Mouse (Mus musculus): ENCODE measurements around the gene H2-D1. TPM values are rescaled to one million over a fixed set of nuclear protein-coding genes. Genes with fewer than 3 reads are reported as not detected.

Gene H2-D1
- polyA plus RNA-seq, 1 experiment from 2014 or later, result 108 TPM

DNA sequence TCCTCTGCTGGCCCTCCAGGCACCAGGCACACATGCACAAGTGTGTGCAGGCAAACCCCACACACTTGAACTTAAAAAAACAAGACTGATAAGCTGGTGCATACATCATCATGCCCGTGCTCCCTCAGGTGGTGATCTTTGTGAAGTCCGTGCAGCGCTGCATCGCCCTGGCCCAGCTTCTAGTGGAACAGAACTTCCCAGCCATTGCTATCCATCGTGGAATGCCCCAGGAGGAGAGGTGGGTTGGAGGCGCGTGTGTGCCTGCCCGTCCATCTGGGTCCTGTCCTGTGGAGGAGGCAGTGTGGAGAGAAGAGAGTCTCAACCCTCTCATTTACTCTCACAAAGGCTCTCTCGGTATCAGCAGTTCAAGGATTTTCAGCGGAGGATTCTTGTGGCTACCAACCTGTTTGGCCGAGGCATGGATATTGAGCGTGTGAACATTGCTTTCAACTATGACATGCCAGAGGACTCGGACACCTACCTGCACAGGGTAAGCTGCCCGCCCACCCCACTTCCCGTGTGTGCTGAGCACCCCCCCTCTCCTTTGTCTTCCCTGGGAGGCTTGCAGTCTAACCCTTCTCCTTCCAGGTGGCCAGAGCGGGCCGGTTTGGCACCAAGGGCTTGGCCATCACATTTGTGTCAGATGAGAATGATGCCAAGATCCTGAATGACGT is 9.8 kb upstream of the H2-D1 start:
- H3K36me3 ChIP-seq (ENCODE audit: control insufficient read depth, insufficient read depth, low read length), result peaks cover 64% of the 10 kb centered on the region
- H3K4me2 ChIP-seq (ENCODE audit: low read length), result no peak overlapping the region
- WGBS, result 79% methylated on average over 18 of the region's 18 CpGs
- ATAC-seq (replicated peaks; ENCODE audit: low FRiP score, low TSS enrichment, low read depth) (no peak), DNase-seq (ENCODE audit: low spot score) (peak; percentile 59)
- H3K27ac ChIP-seq (ENCODE audit: low read depth), result no peak overlapping the region
- no peaks in the 10 kb centered on the region for H3K4me1 ChIP-seq (replicated peaks; ENCODE audit: control insufficient read depth, insufficient read depth, low read length)
- H3K4me3 ChIP-seq (ENCODE audit: low read depth, low read length), result no peak overlapping the region
- H3K9me3 ChIP-seq (ENCODE audit: control insufficient read depth, low read length), result no peaks in the 10 kb centered on the region
- H3K27me3 ChIP-seq (replicated peaks; ENCODE audit: control insufficient read depth, insufficient read depth, low read length), result no peaks in the 10 kb centered on the region
- H3K9ac ChIP-seq (ENCODE audit: low read length), result no peak overlapping the region

DNA sequence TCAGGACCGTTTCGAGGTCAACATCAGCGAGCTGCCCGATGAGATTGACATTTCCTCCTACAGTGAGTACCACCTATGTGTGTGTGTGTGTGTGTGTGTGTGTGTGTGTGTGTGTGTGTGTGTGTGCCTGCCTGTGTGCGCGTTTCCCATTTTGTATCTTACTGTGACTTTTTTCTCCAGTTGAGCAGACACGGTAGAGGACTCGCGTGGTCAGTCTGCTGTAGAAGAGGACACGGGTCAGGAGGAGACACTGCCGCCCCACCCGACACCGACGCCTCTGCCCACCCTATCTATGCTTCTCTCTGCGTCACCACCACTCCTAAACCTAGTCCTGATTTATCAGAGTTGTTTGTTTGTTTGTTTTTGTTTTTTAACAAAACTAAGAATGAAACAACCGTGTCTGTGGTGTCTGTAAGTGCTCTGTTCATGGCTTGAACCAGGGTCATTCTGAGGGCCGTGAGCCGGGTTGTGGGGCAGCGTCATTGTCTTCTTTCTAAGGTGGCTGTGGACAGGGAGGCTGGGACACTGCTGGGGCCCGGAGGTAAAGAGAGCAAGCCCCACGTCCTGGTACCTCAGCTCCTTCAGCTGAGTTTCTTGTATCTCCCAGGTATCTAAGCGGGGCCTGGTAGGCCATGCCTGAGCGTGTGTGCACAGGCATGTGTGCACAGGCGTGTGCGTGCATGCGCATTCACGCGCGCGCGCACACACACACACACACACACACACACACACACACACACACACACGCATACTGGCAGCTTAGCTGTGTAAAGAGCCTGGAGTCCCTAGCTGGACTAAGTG is 9.0 kb upstream of the H2-D1 start:
- WGBS, result 85% methylated on average over 32 of the region's 32 CpGs
- DNase-seq (ENCODE audit: low spot score), result peak; percentile 58
- Histone ChIP-seq H3K9ac (ENCODE audit: low read length) (no peak overlapping the region), H3K4me3 (ENCODE audit: low read depth, low read length) (no peak overlapping the region), H3K27me3 (replicated peaks; ENCODE audit: control insufficient read depth, insufficient read depth, low read length) (no peaks in the 10 kb centered on the region), H3K27ac (ENCODE audit: low read depth) (no peak overlapping the region), H3K4me1 (replicated peaks; ENCODE audit: control insufficient read depth, insufficient read depth, low read length) (no peaks in the 10 kb centered on the region), H3K9me3 (ENCODE audit: control insufficient read depth, low read length) (no peaks in the 10 kb centered on the region), H3K36me3 (ENCODE audit: control insufficient read depth, insufficient read depth, low read length) (peaks cover 57% of the 10 kb centered on the region), H3K4me2 (ENCODE audit: low read length) (no peak overlapping the region)
- ATAC-seq (replicated peaks; ENCODE audit: low FRiP score, low TSS enrichment, low read depth), result no peak

DNA sequence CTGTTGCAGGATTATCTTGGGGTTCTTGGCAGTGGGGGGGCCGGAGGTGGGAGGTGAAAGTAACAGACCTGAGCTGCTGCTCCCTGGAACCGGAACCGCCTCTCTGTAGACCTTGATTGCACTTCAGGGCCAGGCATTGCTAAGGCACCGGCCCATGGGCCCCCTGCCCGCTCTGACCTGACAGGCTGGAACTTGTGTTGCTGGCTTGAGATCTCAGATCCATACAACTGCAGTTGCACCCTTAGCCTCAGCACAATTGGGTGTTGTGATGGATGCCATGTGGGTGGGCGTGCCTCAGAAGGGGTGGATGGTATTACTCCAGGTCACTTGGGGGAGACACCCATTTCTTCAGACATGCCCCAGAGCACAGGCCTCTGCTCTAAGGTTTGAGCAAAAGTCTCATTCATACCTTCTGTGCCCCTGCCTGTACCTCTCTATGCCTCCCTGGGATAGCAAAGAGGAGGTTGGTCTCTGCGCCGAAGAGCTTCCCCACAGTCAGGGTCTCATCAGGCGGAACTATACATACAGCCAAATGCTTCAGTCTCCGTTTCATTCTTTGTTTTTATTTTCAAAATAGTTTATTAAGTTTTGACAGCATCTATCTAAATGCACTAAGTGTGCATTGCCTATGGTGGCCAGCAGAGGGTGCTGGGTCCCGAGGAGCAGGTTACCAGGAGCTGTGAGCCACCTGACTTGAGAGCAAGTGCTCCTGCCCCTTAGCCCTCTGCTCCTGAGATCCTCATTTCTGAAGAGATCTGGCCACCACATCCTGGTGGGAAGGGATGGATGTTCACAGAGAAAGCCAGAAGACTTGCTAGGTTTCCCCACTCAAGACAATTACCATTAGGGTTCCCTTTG is 8.1 kb upstream of the H2-D1 start:
- peak; percentile 34 for ATAC-seq (replicated peaks; ENCODE audit: low FRiP score, low TSS enrichment, low read depth)
- Histone ChIP-seq H3K9ac (ENCODE audit: low read length) (no peak overlapping the region), H3K4me3 (ENCODE audit: low read depth, low read length) (no peak overlapping the region), H3K4me2 (ENCODE audit: low read length) (no peak overlapping the region), H3K36me3 (ENCODE audit: control insufficient read depth, insufficient read depth, low read length) (peaks cover 47% of the 10 kb centered on the region), H3K9me3 (ENCODE audit: control insufficient read depth, low read length) (no peaks in the 10 kb centered on the region), H3K27ac (ENCODE audit: low read depth) (no peak overlapping the region), H3K4me1 (replicated peaks; ENCODE audit: control insufficient read depth, insufficient read depth, low read length) (no peaks in the 10 kb centered on the region), H3K27me3 (replicated peaks; ENCODE audit: control insufficient read depth, insufficient read depth, low read length) (no peaks in the 10 kb centered on the region)
- DNase-seq (ENCODE audit: low spot score), result peak; percentile 79
- 62% methylated on average over 11 of the region's 11 CpGs for WGBS

DNA sequence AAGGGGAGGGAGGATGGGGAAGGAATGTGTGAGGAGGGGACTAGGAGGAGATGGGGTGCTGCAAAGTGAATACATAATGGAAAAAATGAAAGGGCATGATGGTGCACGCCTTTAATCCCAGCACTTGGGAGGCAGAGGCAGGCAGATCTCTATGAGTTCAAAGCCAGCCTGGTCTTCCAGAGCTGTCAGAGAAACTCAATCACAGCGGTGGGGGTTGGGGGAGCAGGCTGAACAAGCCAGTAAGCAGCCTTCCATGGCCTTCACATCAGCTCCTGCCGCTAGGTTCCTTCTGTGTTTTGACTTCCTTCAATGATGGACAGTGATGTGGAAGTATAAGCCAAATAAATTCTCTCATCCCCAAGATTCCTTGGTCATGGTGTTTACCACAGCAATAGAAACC is 7.2 kb upstream of the H2-D1 start:
- H3K27ac ChIP-seq (ENCODE audit: low read depth), result no peak overlapping the region
- WGBS, result 72% methylated on average over 3 of the region's 3 CpGs
- H3K4me1 ChIP-seq (replicated peaks; ENCODE audit: control insufficient read depth, insufficient read depth, low read length), result no peaks in the 10 kb centered on the region
- H3K4me2 ChIP-seq (ENCODE audit: low read length), result no peak overlapping the region
- H3K4me3 ChIP-seq (ENCODE audit: low read depth, low read length), result no peak overlapping the region
- peaks cover 39% of the 10 kb centered on the region for H3K36me3 ChIP-seq (ENCODE audit: control insufficient read depth, insufficient read depth, low read length)
- no peak for ATAC-seq (replicated peaks; ENCODE audit: low FRiP score, low TSS enrichment, low read depth)
- DNase-seq (ENCODE audit: low spot score), result no peak
- no peaks in the 10 kb centered on the region for H3K27me3 ChIP-seq (replicated peaks; ENCODE audit: control insufficient read depth, insufficient read depth, low read length)
- H3K9ac ChIP-seq (ENCODE audit: low read length), result no peak overlapping the region
- no peaks in the 10 kb centered on the region for H3K9me3 ChIP-seq (ENCODE audit: control insufficient read depth, low read length)

- no peaks in the 10 kb centered on the region for H3K4me1 ChIP-seq (replicated peaks; ENCODE audit: control insufficient read depth, insufficient read depth, low read length)
- H3K27me3 ChIP-seq (replicated peaks; ENCODE audit: control insufficient read depth, insufficient read depth, low read length), result no peaks in the 10 kb centered on the region
- no peak for DNase-seq (ENCODE audit: low spot score)
- no peak overlapping the region for H3K27ac ChIP-seq (ENCODE audit: low read depth)
- no peak overlapping the region for H3K4me2 ChIP-seq (ENCODE audit: low read length)
- no peak overlapping the region for H3K9ac ChIP-seq (ENCODE audit: low read length)
- WGBS, result 59% methylated on average over 4 of the region's 4 CpGs
- no peak for ATAC-seq (replicated peaks; ENCODE audit: low FRiP score, low TSS enrichment, low read depth)
- no peaks in the 10 kb centered on the region for H3K9me3 ChIP-seq (ENCODE audit: control insufficient read depth, low read length)
- H3K4me3 ChIP-seq (ENCODE audit: low read depth, low read length), result no peak overlapping the region
- H3K36me3 ChIP-seq (ENCODE audit: control insufficient read depth, insufficient read depth, low read length), result peaks cover 35% of the 10 kb centered on the region
These were observed 6.8 kb upstream of the H2-D1 start for GRCm38 (mm10) chr17:35255704-35256103.

DNA sequence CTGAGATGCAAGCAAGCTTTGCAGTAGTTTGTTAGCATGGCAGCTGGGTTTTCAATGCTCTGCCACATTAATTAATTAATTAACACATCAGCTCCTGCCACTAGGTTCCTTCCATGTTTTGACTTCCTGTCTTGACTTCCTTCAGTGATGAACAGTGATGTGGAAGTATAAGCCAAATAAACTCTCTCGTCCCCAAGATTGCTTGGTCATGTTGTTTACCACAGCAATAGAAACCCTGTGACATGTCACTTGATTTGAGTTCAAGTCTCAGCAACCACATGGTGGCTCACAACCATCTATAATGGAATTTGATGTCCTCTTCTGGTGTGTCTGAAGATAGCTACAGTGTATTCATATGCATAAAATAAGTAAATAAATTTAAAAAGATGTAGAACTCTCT is 5.2 kb upstream of the H2-D1 start:
- H3K4me1 ChIP-seq (replicated peaks; ENCODE audit: control insufficient read depth, insufficient read depth, low read length), result no peaks in the 10 kb centered on the region
- 48% methylated on average over 1 of the region's 1 CpGs for WGBS
- no peak for ATAC-seq (replicated peaks; ENCODE audit: low FRiP score, low TSS enrichment, low read depth)

GRCm38 (mm10) chr17:35257824-35258491 is 4.6 kb upstream of the H2-D1 start:
- DNase-seq (ENCODE audit: low spot score), result peak; percentile 87
- Histone ChIP-seq H3K9ac (ENCODE audit: low read length) (no peak overlapping the region), H3K9me3 (ENCODE audit: control insufficient read depth, low read length) (no peaks in the 10 kb centered on the region), H3K4me1 (replicated peaks; ENCODE audit: control insufficient read depth, insufficient read depth, low read length) (no peaks in the 10 kb centered on the region), H3K4me3 (ENCODE audit: low read depth, low read length) (0 out of 2 replicates have a peak overlapping the region, but pooled peaks have one; percentile 8), H3K27me3 (replicated peaks; ENCODE audit: control insufficient read depth, insufficient read depth, low read length) (peaks cover 13% of the 10 kb centered on the region), H3K27ac (ENCODE audit: low read depth) (no peak overlapping the region), H3K4me2 (ENCODE audit: low read length) (peak overlapping the region; percentile 38), H3K36me3 (ENCODE audit: control insufficient read depth, insufficient read depth, low read length) (peaks cover 14% of the 10 kb centered on the region)
- no peak for ATAC-seq (replicated peaks; ENCODE audit: low FRiP score, low TSS enrichment, low read depth)
- 18% methylated on average over 17 of the region's 17 CpGs for WGBS

More for the DNA sequence above, 5.2 kb upstream of the H2-D1 start:
- Histone ChIP-seq H3K9me3 (ENCODE audit: control insufficient read depth, low read length) (no peaks in the 10 kb centered on the region), H3K4me3 (ENCODE audit: low read depth, low read length) (no peak overlapping the region), H3K9ac (ENCODE audit: low read length) (no peak overlapping the region), H3K27ac (ENCODE audit: low read depth) (no peak overlapping the region), H3K4me2 (ENCODE audit: low read length) (no peak overlapping the region), H3K36me3 (ENCODE audit: control insufficient read depth, insufficient read depth, low read length) (peaks cover 19% of the 10 kb centered on the region), H3K27me3 (replicated peaks; ENCODE audit: control insufficient read depth, insufficient read depth, low read length) (peaks cover 10% of the 10 kb centered on the region)
- DNase-seq (ENCODE audit: low spot score), result no peak
